Mouse (Mus musculus): Measurements from ENCODE around the gene 1700016C15Rik. TPM values are rescaled to one million over a fixed set of nuclear protein-coding genes. Genes with fewer than 3 reads are reported as not detected.

The 1700016C15Rik gene
- polyA plus RNA-seq, 1 experiment from 2014 or later: not detected

DNA sequence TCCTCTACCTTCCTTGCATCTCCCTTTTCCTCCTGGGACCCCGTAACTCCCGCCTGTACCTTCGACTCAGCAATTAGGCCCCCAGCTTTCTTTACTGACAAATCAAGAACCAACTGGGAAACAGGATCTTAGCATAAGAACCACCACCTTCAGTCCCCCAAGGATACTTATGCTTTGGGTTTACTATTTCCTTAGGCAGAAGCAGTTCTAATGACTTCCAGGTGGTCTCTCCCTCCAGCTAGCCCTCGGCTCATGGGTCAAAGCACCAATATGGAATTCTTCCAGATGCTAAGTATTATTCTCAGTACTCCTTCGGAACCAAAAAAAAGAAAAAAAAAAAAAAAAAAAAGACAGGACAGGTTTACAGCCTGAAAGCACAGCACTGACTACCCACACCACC is 27.6 kb downstream of the 1700016C15Rik start:
- Histone ChIP-seq H3K27ac (ENCODE audit: low read length) (no peak overlapping the region), H3K9me3 (replicated peaks; ENCODE audit: control insufficient read depth, low read length) (no peaks in the 10 kb centered on the region), H3K4me2 (ENCODE audit: low read depth, low read length) (no peak overlapping the region), H3K27me3 (ENCODE audit: control insufficient read depth, insufficient read depth, low read depth, low read length) (no peaks in the 10 kb centered on the region), H3K4me3 (ENCODE audit: low read depth, low read length) (no peak overlapping the region), H3K9ac (ENCODE audit: low read depth, low read length) (no peak overlapping the region), H3K4me1 (ENCODE audit: control insufficient read depth, low read depth, low read length) (no peaks in the 10 kb centered on the region), H3K36me3 (ENCODE audit: control insufficient read depth, insufficient read depth) (no peaks in the 10 kb centered on the region)
- ATAC-seq (ENCODE audit: low read depth): no peak
- 80% methylated on average over 5 of the region's 5 CpGs for WGBS (ENCODE audit: insufficient replicate concordance)

DNA sequence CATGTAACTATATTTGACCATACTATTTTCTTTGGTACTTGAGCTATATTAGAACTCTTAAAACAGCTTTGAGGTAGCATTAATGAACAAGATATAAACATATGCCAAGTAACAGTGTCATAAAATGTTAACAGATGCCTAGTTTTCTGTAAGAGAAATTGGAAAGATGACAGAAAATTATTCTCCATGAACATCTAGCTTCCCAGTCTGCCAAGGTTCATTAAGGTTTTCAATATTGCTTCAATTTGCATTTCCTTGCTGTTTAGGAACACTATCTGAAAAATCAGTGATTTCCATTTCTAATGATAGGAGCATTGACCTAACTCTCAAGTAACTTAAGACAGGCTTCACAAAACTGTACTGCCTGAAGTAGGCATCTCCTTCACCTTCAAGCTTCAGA is 39.3 kb downstream of the 1700016C15Rik start:
- no peak overlapping the region for H3K9ac ChIP-seq (ENCODE audit: low read depth, low read length)
- no peak overlapping the region for H3K4me2 ChIP-seq (ENCODE audit: low read depth, low read length)
- peaks cover 17% of the 10 kb centered on the region for H3K36me3 ChIP-seq (ENCODE audit: control insufficient read depth, insufficient read depth)
- H3K27me3 ChIP-seq (ENCODE audit: control insufficient read depth, insufficient read depth, low read depth, low read length): no peaks in the 10 kb centered on the region
- no peak overlapping the region for H3K27ac ChIP-seq (ENCODE audit: low read length)
- ATAC-seq (ENCODE audit: low read depth): no peak
- H3K4me1 ChIP-seq (ENCODE audit: control insufficient read depth, low read depth, low read length): no peaks in the 10 kb centered on the region
- no peaks in the 10 kb centered on the region for H3K9me3 ChIP-seq (replicated peaks; ENCODE audit: control insufficient read depth, low read length)
- no peak overlapping the region for H3K4me3 ChIP-seq (ENCODE audit: low read depth, low read length)

DNA sequence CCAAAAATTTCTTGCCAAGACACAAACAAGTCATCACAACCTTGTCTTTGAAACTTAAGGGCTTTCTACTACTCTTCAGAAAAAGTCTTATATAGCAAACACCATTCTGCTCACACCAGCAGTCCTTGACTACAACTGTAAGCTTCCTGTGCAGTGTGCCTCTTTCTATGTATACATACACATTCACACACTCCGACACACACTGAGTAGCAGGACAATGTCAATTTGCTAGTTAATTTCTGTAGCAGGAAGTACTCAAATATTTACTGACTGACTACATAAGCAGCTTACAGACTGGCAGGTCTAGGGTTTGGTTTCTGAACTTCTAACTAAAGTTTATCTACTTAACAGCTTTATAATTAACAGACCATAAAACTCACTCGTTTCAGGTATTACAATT is 47.8 kb downstream of the 1700016C15Rik start:
- H3K36me3 ChIP-seq (ENCODE audit: control insufficient read depth, insufficient read depth): peaks cover 9% of the 10 kb centered on the region
- no peaks in the 10 kb centered on the region for H3K27me3 ChIP-seq (ENCODE audit: control insufficient read depth, insufficient read depth, low read depth, low read length)
- no peak overlapping the region for H3K27ac ChIP-seq (ENCODE audit: low read length)
- no peak overlapping the region for H3K4me2 ChIP-seq (ENCODE audit: low read depth, low read length)
- H3K9ac ChIP-seq (ENCODE audit: low read depth, low read length): no peak overlapping the region
- no peaks in the 10 kb centered on the region for H3K9me3 ChIP-seq (replicated peaks; ENCODE audit: control insufficient read depth, low read length)
- no peak overlapping the region for H3K4me3 ChIP-seq (ENCODE audit: low read depth, low read length)
- no peaks in the 10 kb centered on the region; the same call in 1 of the 2 replicates for H3K4me1 ChIP-seq (ENCODE audit: control insufficient read depth, low read depth, low read length)
- 64% methylated on average over 2 of the region's 2 CpGs for WGBS (ENCODE audit: insufficient replicate concordance)
- ATAC-seq (ENCODE audit: low read depth): peak; percentile 51; the same call in 1 of the 2 replicates

DNA sequence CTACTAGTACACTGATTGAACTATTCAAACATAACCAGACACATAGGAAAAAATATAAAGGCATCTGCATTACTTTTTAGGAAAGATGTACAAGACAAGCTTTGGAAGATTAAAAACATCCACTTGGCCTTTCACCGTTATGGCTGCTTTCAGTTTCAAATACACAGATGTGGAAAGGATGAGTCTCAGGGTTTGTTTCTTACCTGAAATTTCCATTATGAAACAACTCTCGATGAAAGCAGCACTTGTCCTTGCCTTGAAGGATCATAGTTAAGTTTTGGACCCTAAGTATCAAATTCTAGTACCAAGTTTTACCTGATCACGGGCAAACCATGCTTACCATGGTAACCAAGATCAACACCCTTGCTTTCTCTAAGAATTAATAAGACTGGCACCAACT is 63.2 kb downstream of the 1700016C15Rik start:
- Histone ChIP-seq H3K4me3 (ENCODE audit: low read depth, low read length) (no peak overlapping the region), H3K4me1 (ENCODE audit: control insufficient read depth, low read depth, low read length) (peaks cover 22% of the 10 kb centered on the region), H3K9me3 (replicated peaks; ENCODE audit: control insufficient read depth, low read length) (no peaks in the 10 kb centered on the region; the same call in 1 of the 2 replicates), H3K36me3 (ENCODE audit: control insufficient read depth, insufficient read depth) (no peaks in the 10 kb centered on the region), H3K9ac (ENCODE audit: low read depth, low read length) (no peak overlapping the region), H3K27me3 (ENCODE audit: control insufficient read depth, insufficient read depth, low read depth, low read length) (no peaks in the 10 kb centered on the region), H3K27ac (ENCODE audit: low read length) (no peak overlapping the region), H3K4me2 (ENCODE audit: low read depth, low read length) (no peak overlapping the region)
- ATAC-seq (ENCODE audit: low read depth): no peak
- WGBS (ENCODE audit: insufficient replicate concordance): 71% methylated on average over 3 of the region's 3 CpGs

DNA sequence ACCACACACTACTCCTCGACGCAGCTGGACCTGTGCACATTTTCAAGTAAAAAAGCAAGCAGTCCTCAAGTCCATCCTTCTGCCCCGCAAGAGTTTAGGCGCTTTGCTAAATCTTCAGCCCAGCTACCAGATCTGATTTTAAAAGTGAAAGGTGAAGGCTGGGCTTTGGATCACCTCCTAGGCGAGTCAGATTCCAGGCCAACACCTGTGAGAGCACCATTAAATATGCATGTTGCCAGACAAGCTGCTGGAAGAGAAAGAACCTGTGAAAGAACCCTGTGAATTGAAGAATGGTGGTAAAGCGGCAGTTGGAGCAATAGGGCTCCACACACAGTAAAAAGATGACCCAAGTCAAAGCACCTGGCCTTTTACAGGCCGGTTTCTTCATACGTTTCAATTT is 65.3 kb downstream of the 1700016C15Rik start:
- Histone ChIP-seq H3K4me2 (ENCODE audit: low read depth, low read length) (peak overlapping the region; percentile 85), H3K4me3 (ENCODE audit: low read depth, low read length) (peak overlapping the region; percentile 81), H3K36me3 (ENCODE audit: control insufficient read depth, insufficient read depth) (no peaks in the 10 kb centered on the region), H3K9ac (ENCODE audit: low read depth, low read length) (peak overlapping the region; percentile 85), H3K27me3 (ENCODE audit: control insufficient read depth, insufficient read depth, low read depth, low read length) (no peaks in the 10 kb centered on the region), H3K4me1 (ENCODE audit: control insufficient read depth, low read depth, low read length) (peaks cover 22% of the 10 kb centered on the region), H3K9me3 (replicated peaks; ENCODE audit: control insufficient read depth, low read length) (no peaks in the 10 kb centered on the region), H3K27ac (ENCODE audit: low read length) (peak overlapping the region; percentile 31)
- 6% methylated on average over 8 of the region's 8 CpGs for WGBS (ENCODE audit: insufficient replicate concordance)
- ATAC-seq (ENCODE audit: low read depth): no peak

DNA sequence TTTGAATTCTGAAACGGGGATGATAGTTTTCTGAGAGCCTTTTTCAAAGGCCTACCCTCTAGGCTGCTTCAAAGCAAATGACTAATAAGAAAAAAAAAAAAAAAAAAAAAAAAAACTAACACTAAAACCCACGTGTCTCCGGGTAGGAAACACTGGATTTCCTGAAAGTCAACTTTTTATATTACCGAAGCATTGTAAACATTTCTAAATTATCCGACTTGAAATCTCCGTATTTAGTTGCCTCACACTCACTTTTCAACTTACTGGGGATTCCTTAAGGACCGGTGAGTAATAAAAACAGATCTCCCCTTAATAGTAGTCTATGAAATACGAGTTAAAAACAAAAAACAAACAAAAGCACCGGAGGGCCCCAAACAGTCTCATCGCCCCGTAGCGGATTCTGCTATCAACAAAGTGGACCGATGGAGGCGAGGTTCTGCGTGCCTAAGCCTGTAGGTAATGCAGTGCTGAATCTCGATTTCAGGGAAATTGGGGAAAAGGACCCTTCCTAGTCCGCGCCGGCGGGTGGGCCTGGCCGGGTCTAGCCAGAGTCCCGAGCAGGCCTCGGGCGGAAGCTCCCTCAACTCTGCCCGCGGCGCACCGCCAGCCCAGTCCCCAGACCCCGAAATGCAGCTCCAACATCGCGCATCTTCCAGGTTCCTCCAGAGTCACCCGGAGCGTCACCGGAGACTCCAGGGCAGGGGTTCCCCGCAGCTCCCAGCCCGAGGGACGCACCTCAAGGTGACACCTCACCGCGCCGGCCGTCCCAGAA is 66.0 kb downstream of the 1700016C15Rik start:
- WGBS (ENCODE audit: insufficient replicate concordance): under 1% methylated on average over 41 of the region's 41 CpGs
- ATAC-seq (ENCODE audit: low read depth): peak; percentile 2
- H3K4me1 ChIP-seq (ENCODE audit: control insufficient read depth, low read depth, low read length): peaks cover 22% of the 10 kb centered on the region

DNA sequence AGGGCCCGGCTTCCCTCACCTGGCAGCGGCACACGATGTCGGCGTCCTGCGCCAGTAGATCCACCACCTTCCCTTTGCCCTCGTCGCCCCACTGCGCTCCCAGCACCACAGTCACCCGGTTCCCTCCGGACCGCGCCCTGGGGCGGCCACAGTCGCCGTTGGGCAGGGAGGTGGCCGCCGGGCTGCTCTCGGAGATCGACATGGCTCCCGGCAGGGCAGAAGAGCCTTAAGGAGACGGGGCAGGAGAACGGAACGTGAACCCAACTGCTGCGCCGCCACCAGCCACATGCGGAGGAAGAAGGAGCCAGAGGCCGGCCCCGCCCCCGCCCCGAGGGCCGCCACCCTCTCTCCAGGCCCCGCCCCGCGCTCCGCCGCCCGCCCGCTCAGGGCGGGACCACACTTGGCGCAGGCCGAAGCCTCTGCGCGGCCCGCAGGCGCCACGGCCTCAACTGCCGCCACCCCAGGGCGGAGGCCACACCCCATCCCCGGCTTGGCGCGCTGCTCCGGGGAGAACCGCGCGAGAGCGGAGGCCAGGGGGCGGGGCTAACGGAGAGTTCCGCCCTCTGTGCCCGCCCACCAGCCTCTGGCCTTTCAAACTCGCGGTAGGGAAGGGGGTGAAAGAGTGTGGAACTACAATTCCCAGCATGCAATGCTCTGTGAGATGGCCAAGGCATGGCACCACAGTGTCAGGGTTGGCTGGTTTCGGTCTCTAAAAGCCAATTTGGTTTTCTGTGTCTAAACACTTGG is 66.8 kb downstream of the 1700016C15Rik start, which contains the start of gene Adss:
Adss (minus strand) TSS at position 319 of the 747 bp plus-strand sequence.
- no peaks in the 10 kb centered on the region for H3K9me3 ChIP-seq (replicated peaks; ENCODE audit: control insufficient read depth, low read length)
- peak within 1 kb of the TSS; percentile 85 for H3K4me2 ChIP-seq (ENCODE audit: low read depth, low read length)
- H3K4me1 ChIP-seq (ENCODE audit: control insufficient read depth, low read depth, low read length): peaks cover 22% of the 10 kb centered on the region
- WGBS (ENCODE audit: insufficient replicate concordance): under 1% methylated on average over 57 of the region's 64 CpGs
- no peaks in the 10 kb centered on the region for H3K27me3 ChIP-seq (ENCODE audit: control insufficient read depth, insufficient read depth, low read depth, low read length)
- ATAC-seq (ENCODE audit: low read depth): peak; percentile 99
- peak within 1 kb of the TSS; percentile 85 for H3K9ac ChIP-seq (ENCODE audit: low read depth, low read length)
- H3K27ac ChIP-seq (ENCODE audit: low read length): peak within 1 kb of the TSS; percentile 95
- H3K36me3 ChIP-seq (ENCODE audit: control insufficient read depth, insufficient read depth): no peaks in the 10 kb centered on the region
- H3K4me3 ChIP-seq (ENCODE audit: low read depth, low read length): peak within 1 kb of the TSS; percentile 81

More for the DNA sequence above, 66.0 kb downstream of the 1700016C15Rik start:
- Histone ChIP-seq H3K4me3 (ENCODE audit: low read depth, low read length) (peak overlapping the region; percentile 81), H3K9ac (ENCODE audit: low read depth, low read length) (peak overlapping the region; percentile 85), H3K27ac (ENCODE audit: low read length) (peak overlapping the region; percentile 95), H3K9me3 (replicated peaks; ENCODE audit: control insufficient read depth, low read length) (no peaks in the 10 kb centered on the region), H3K36me3 (ENCODE audit: control insufficient read depth, insufficient read depth) (no peaks in the 10 kb centered on the region), H3K27me3 (ENCODE audit: control insufficient read depth, insufficient read depth, low read depth, low read length) (no peaks in the 10 kb centered on the region), H3K4me2 (ENCODE audit: low read depth, low read length) (peak overlapping the region; percentile 85)

DNA sequence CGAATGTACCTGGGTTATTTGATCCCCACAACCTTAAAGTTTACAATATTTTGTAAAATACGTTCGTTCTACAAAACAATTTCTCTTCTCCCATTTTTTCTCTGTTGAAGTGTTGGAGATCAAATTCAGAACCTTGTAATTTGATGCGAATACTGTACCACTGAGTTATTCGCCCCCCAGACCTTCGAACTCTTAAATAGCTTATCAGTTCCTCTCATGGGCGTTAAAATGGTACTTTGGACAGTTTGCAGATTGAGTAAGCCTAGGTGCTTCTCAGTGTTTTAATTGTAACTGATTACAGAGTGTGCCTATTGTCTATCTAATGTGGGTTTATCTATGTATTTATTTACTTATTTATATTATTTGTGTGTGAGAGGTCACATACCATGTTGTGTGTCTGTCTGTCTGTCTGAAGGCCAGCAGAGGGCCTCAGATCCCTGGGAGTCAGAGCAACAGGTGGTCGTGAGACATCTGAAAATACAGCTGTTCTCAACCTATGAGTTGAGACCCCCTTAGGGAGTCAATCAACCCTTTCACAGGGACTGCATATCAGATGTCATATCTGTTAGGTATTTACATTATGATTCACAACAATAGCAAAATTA is 67.6 kb downstream of the 1700016C15Rik start:
- Histone ChIP-seq H3K36me3 (ENCODE audit: control insufficient read depth, insufficient read depth) (no peaks in the 10 kb centered on the region), H3K9ac (ENCODE audit: low read depth, low read length) (no peak overlapping the region), H3K27ac (ENCODE audit: low read length) (no peak overlapping the region), H3K4me3 (ENCODE audit: low read depth, low read length) (peak overlapping the region; percentile 81), H3K4me1 (ENCODE audit: control insufficient read depth, low read depth, low read length) (peaks cover 22% of the 10 kb centered on the region), H3K9me3 (replicated peaks; ENCODE audit: control insufficient read depth, low read length) (no peaks in the 10 kb centered on the region), H3K4me2 (ENCODE audit: low read depth, low read length) (peak overlapping the region; percentile 85), H3K27me3 (ENCODE audit: control insufficient read depth, insufficient read depth, low read depth, low read length) (no peaks in the 10 kb centered on the region)
- no peak for ATAC-seq (ENCODE audit: low read depth)
- WGBS (ENCODE audit: insufficient replicate concordance): 49% methylated on average over 8 of the region's 8 CpGs

All from liver, embryonic 16.5 days (tissue).